ENCODE assay signal across 8 mouse cellular contexts in genomic region chr19:59458743-59459135, GRCm38 (mm10). TPM values are rescaled to one million over a fixed set of nuclear protein-coding genes. Genes with fewer than 3 reads are reported as not detected.
DNase-seq lines count a peak whose midpoint lies in the region; ATAC-seq and TF ChIP-seq lines count a peak whose summit lies in the region.

No protein-coding gene starts in this region.

- H3K27me3 ChIP-seq in lung, embryonic 14.5 days (ENCODE audit: insufficient read depth, low read length), result peaks cover 100% of the 10 kb centered on the region
- H3K27me3 ChIP-seq in forebrain, embryonic 13.5 days, result peaks cover 57% of the 10 kb centered on the region
- peaks cover 93% of the 10 kb centered on the region for H3K27me3 ChIP-seq in limb, embryonic 12.5 days
- H3K27me3 ChIP-seq in small intestine, adult 2 months (ENCODE audit: control insufficient read depth, insufficient read depth, low read length), result peaks cover 91% of the 10 kb centered on the region

- H3K4me2 ChIP-seq in lung, embryonic 14.5 days, result peak overlapping the region; percentile 58
- H3K4me2 ChIP-seq in forebrain, embryonic 13.5 days, result peak overlapping the region; percentile 78
- peak overlapping the region; percentile 77 for H3K4me2 ChIP-seq in limb, embryonic 12.5 days

- under 1% methylated on average over 15 of the region's 15 CpGs for WGBS in lung, embryonic 14.5 days
- 1% methylated on average over 15 of the region's 15 CpGs for WGBS in forebrain, embryonic 13.5 days
- WGBS in limb, embryonic 12.5 days, result under 1% methylated on average over 15 of the region's 15 CpGs
- WGBS in small intestine, adult 2 months, result under 1% methylated on average over 15 of the region's 15 CpGs

- TF ChIP-seq POLR2A in small intestine, adult 2 months (IDR thresholded peaks at IDR 0.05; ENCODE audit: low read depth, low read length), result no peak

- no peak for TF ChIP-seq CTCF in lung, embryonic 14.5 days (IDR thresholded peaks at IDR 0.05; ENCODE audit: low read depth)
- no peak for TF ChIP-seq CTCF in small intestine, adult 2 months (IDR thresholded peaks at IDR 0.05; ENCODE audit: extremely low read depth, insufficient read length, insufficient replicate concordance, low read depth, low read length)

- no peaks in the 10 kb centered on the region for H3K9me3 ChIP-seq in lung, embryonic 14.5 days (ENCODE audit: low read depth, low read length)
- no peaks in the 10 kb centered on the region for H3K9me3 ChIP-seq in forebrain, embryonic 13.5 days (replicated peaks)
- H3K9me3 ChIP-seq in limb, embryonic 12.5 days, result no peaks in the 10 kb centered on the region

- H3K9ac ChIP-seq in lung, embryonic 14.5 days, result no peak overlapping the region
- H3K9ac ChIP-seq in forebrain, embryonic 13.5 days, result peak overlapping the region; percentile 93
- peak overlapping the region; percentile 66 for H3K9ac ChIP-seq in limb, embryonic 12.5 days (replicated peaks)

- intact Hi-C loops in left cerebral cortex, postnatal 10 days (cut with DNase I), result no loop called here

- no peak overlapping the region for H3K27ac ChIP-seq in lung, embryonic 14.5 days (ENCODE audit: low read depth)
- H3K27ac ChIP-seq in forebrain, embryonic 13.5 days, result peak overlapping the region; percentile 98
- H3K27ac ChIP-seq in limb, embryonic 12.5 days, result peak overlapping the region; percentile 86
- H3K27ac ChIP-seq in small intestine, adult 2 months (ENCODE audit: insufficient read depth, low read depth, low read length), result no peak overlapping the region

- H3K4me1 ChIP-seq in lung, embryonic 14.5 days (ENCODE audit: insufficient read depth), result no peaks in the 10 kb centered on the region
- H3K4me1 ChIP-seq in forebrain, embryonic 13.5 days, result peaks cover 74% of the 10 kb centered on the region
- H3K4me1 ChIP-seq in limb, embryonic 12.5 days (replicated peaks), result peaks cover 20% of the 10 kb centered on the region
- H3K4me1 ChIP-seq in small intestine, adult 2 months (ENCODE audit: control insufficient read depth, insufficient read depth, insufficient read length, low read length), result no peaks in the 10 kb centered on the region; the same call in 1 of the 2 replicates

- no peak for DNase-seq in lung, embryonic 14.5 days
- no peak for DNase-seq in lung, postnatal 4 days
- DNase-seq in right cerebral cortex, postnatal 14 days, result no peak
- DNase-seq in frontal cortex, postnatal 10 days (ENCODE audit: low spot score in 2 of 2), result no peak
- no peak for DNase-seq in left cerebral cortex, postnatal 10 days (ENCODE audit: extremely low spot score in 1 of 2, low spot score in 2 of 2)

- ATAC-seq in lung, embryonic 14.5 days (ENCODE audit: insufficient read depth), result no peak
- no peak for ATAC-seq in forebrain, embryonic 13.5 days
- no peak for ATAC-seq in limb, embryonic 12.5 days (ENCODE audit: insufficient number of reproducible peaks, insufficient read depth, low FRiP score, low TSS enrichment, low read depth)

- H3K36me3 ChIP-seq in lung, embryonic 14.5 days (ENCODE audit: insufficient read depth), result no peaks in the 10 kb centered on the region
- peaks cover 4% of the 10 kb centered on the region; the same call in 1 of the 2 replicates for H3K36me3 ChIP-seq in forebrain, embryonic 13.5 days (ENCODE audit: poor library complexity, severe bottlenecking)
- no peaks in the 10 kb centered on the region for H3K36me3 ChIP-seq in limb, embryonic 12.5 days
- H3K36me3 ChIP-seq in small intestine, adult 2 months (ENCODE audit: control insufficient read depth, insufficient read depth, low read length), result no peaks in the 10 kb centered on the region

- peak overlapping the region; percentile 34 for H3K4me3 ChIP-seq in lung, embryonic 14.5 days (ENCODE audit: low read depth, low read length)
- peak overlapping the region; percentile 65 for H3K4me3 ChIP-seq in forebrain, embryonic 13.5 days
- peak overlapping the region; percentile 50 for H3K4me3 ChIP-seq in limb, embryonic 12.5 days (replicated peaks)
- peak overlapping the region; percentile 17; the same call in 1 of the 2 replicates for H3K4me3 ChIP-seq in small intestine, adult 2 months (ENCODE audit: low read depth, low read length)

RNA-seq across cellular contexts. Expression of gene Emx2, which starts 0.6 kb away (rescaled TPM):
- not detected in 2 replicates for polyA plus RNA-seq in lung, embryonic 14.5 days (2014; fragmentation: Nextera tagmentation; extraction: Ambion mirVana)
- 29.8 and 37.3 TPM in 2 replicates for polyA plus RNA-seq in forebrain, embryonic 13.5 days (2015; fragmentation: Nextera tagmentation; extraction: Ambion mirVana)
- polyA plus RNA-seq in limb, embryonic 12.5 days (2016; fragmentation: Nextera tagmentation; extraction: Ambion mirVana), result 12.0 and 18.9 TPM in 2 replicates
- 0.03 TPM in 1 of 2 replicates, not detected in the other for polyA plus RNA-seq in small intestine, adult 2 months (2012; rRNA removed)
- 10 to 100 TPM in 1 of 2 experiments, 1 to 10 TPM in 1; 9.0 to 10.2 TPM for total RNA-seq in left cerebral cortex, postnatal 10 days (2021)

Comparison
In these comparisons a context has a peak if more than half of its experiments do, and no peak if none do; other contexts are left out.
1. H3K27ac ChIP-seq: peak in forebrain, embryonic 13.5 days (single experiment) and limb, embryonic 12.5 days (single experiment); none in lung, embryonic 14.5 days (single experiment) and small intestine, adult 2 months (single experiment).
2. RNA of gene Emx2, which starts 0.6 kb away (polyA plus RNA-seq): 29.8 to 37.3 TPM in forebrain, embryonic 13.5 days and 12.0 to 18.9 TPM in limb, embryonic 12.5 days; not detected in lung, embryonic 14.5 days and 0.03 TPM in small intestine, adult 2 months; every median in the first group is over 10 times any median in the second.
3. Peak in every context shown above with its lines, with median percentiles within 50 percentile points of each other: H3K4me2 ChIP-seq and H3K4me3 ChIP-seq.